Mouse (Mus musculus) ES-Bruce4 (cell line): ENCODE data around the gene Fgfr2.

Experiments
- EP300 ChIP-seq: IDR thresholded peaks from 2 replicates; pipeline ENCODE4 v1.6.1; 2011; ENCODE audit warnings: low read depth, low read length; ENCODE audit not compliant: insufficient read depth
- POLR2A ChIP-seq: IDR thresholded peaks from one replicate; pipeline ENCODE4 v1.8.1; 2011; ENCODE audit warnings: low read length; ENCODE audit not compliant: insufficient read depth

GRCm38 (mm10) chr7:132233732-132234131 is 889.4 kb downstream of the Fgfr2 start:
- TF ChIP-seq POLR2A, result no peak
- no peak for TF ChIP-seq EP300
